In the genomic region with DNA sequence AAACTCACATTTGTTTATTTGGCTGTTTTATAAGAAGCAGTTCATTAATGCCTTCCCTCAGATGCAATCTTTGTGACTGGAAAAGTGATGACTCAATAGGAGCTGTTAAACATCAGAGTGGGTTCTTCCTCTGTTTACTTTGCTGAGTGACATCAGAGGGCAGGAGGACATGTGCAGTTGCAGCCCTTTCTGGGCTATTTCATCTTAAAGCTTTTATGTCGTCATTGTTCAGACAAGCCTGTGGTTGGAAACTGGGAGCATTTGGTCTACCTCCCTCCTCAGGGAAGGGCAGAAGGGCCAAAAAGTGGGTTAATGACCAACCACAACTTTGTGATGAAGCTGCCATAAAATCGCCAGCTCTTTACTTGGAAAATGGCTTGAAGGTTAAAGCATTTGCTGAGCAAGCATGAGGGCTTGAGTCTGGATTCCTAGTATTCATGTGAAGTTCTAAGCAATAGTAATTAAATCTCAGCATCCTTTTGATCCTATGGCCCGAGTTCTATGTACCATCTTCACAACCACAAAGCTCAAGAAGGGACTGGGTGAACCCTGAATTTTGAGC, we compare ENCODE assay signal across 16 mouse cellular contexts.
A peak's percentile ranks its signal among the peaks of the same experiment; 100 is the strongest.
DNase-seq lines count a peak whose midpoint lies in the region; ATAC-seq and TF ChIP-seq lines count a peak whose summit lies in the region.
"Had no signal": no experiment of that assay in that cellular context is flagged by ENCODE, and none has a peak within 500 bp of the region (broad histone marks: within the 10 kb centered on the region; RNA-seq: fewer than 3 reads in every experiment).

No protein-coding gene starts in this region.

- ATAC-seq in kidney, embryonic 16.5 days (ENCODE audit: low FRiP score, low TSS enrichment), result no peak
- no peak for ATAC-seq in hindbrain, embryonic 13.5 days (ENCODE audit: low FRiP score)
- ATAC-seq: forebrain, embryonic 15.5 days had no signal

- H3K9ac ChIP-seq in kidney, embryonic 16.5 days (replicated peaks; ENCODE audit: low read length), result no peak overlapping the region
- H3K9ac ChIP-seq in liver, adult 2 months (ENCODE audit: low read depth, low read length), result no peak overlapping the region
- H3K9ac ChIP-seq in hindbrain, embryonic 13.5 days, result no peak overlapping the region
- H3K9ac ChIP-seq: embryonic facial prominence, embryonic 12.5 days; forebrain, embryonic 15.5 days; heart, embryonic 13.5 days had no signal

- H3K36me3 ChIP-seq in kidney, embryonic 16.5 days (ENCODE audit: insufficient read depth, low read length), result no peaks in the 10 kb centered on the region
- no peaks in the 10 kb centered on the region for H3K36me3 ChIP-seq in liver, adult 2 months (ENCODE audit: control insufficient read depth, insufficient read depth, low read length)
- no peaks in the 10 kb centered on the region for H3K36me3 ChIP-seq in hindbrain, embryonic 13.5 days
- H3K36me3 ChIP-seq: embryonic facial prominence, embryonic 12.5 days; forebrain, embryonic 15.5 days; heart, embryonic 13.5 days had no signal

- no peaks in the 10 kb centered on the region for H3K9me3 ChIP-seq in kidney, embryonic 16.5 days (ENCODE audit: low read length)
- H3K9me3 ChIP-seq in hindbrain, embryonic 13.5 days, result no peaks in the 10 kb centered on the region
- H3K9me3 ChIP-seq: embryonic facial prominence, embryonic 12.5 days; forebrain, embryonic 15.5 days; heart, embryonic 13.5 days had no signal

- TF ChIP-seq POLR2A in liver, adult 2 months (IDR thresholded peaks at IDR 0.05; ENCODE audit: extremely low read depth, insufficient read depth, low read length), result no peak

- peak; percentile 10 for DNase-seq in kidney, adult 18-20 months
- DNase-seq in liver, adult 2 months (ENCODE audit: extremely low read depth, low read depth, low spot score), result peak; percentile 12
- DNase-seq in liver, result no peak
- DNase-seq in kidney, postnatal 36 days, result peak; percentile 42 to 45
- DNase-seq in layer of hippocampus, adult 2 months (ENCODE audit: low spot score in 2 of 2), result no peak
- DNase-seq: adrenal gland, postnatal 14 days; cerebellum, adult 11-12 months; cerebellum, adult 9-10 months; cerebellum, postnatal 25 days; gastrocnemius, postnatal 36 days; heart, postnatal 36 days had no signal

- H3K79me2 ChIP-seq in liver, adult 2 months (ENCODE audit: control insufficient read depth, insufficient read depth, low read length), result no peaks in the 10 kb centered on the region

- TF ChIP-seq CTCF in liver, adult 2 months (IDR thresholded peaks at IDR 0.05; ENCODE audit: low read depth, low read length), result no peak
- no peak for TF ChIP-seq CTCF in layer of hippocampus, adult 2 months (conservative IDR thresholded peaks at IDR 0.05)

- no peak overlapping the region for H3K4me2 ChIP-seq in kidney, embryonic 16.5 days (replicated peaks; ENCODE audit: low read depth, low read length)
- H3K4me2 ChIP-seq in hindbrain, embryonic 13.5 days, result no peak overlapping the region
- H3K4me2 ChIP-seq: embryonic facial prominence, embryonic 12.5 days; forebrain, embryonic 15.5 days; heart, embryonic 13.5 days had no signal

- H3K27ac ChIP-seq in kidney, embryonic 16.5 days (ENCODE audit: low read length), result no peak overlapping the region
- no peak overlapping the region for H3K27ac ChIP-seq in liver, adult 2 months (replicated peaks; ENCODE audit: insufficient read depth, low read depth, low read length)
- H3K27ac ChIP-seq in hindbrain, embryonic 13.5 days, result no peak overlapping the region
- H3K27ac ChIP-seq in layer of hippocampus, adult 2 months, result no peak overlapping the region
- H3K27ac ChIP-seq: embryonic facial prominence, embryonic 12.5 days; forebrain, embryonic 15.5 days; heart, embryonic 13.5 days had no signal

- H3K27me3 ChIP-seq in kidney, embryonic 16.5 days (ENCODE audit: insufficient read depth, low read length), result no peaks in the 10 kb centered on the region
- H3K27me3 ChIP-seq in liver, adult 2 months (ENCODE audit: control insufficient read depth, insufficient read depth, low read length), result no peaks in the 10 kb centered on the region
- no peaks in the 10 kb centered on the region for H3K27me3 ChIP-seq in hindbrain, embryonic 13.5 days
- H3K27me3 ChIP-seq: embryonic facial prominence, embryonic 12.5 days; forebrain, embryonic 15.5 days; heart, embryonic 13.5 days had no signal

- H3K4me3 ChIP-seq in kidney, embryonic 16.5 days (ENCODE audit: low read length), result no peak overlapping the region
- no peak overlapping the region for H3K4me3 ChIP-seq in liver, adult 2 months (ENCODE audit: insufficient read depth, low read depth, low read length)
- H3K4me3 ChIP-seq in hindbrain, embryonic 13.5 days, result no peak overlapping the region
- no peak overlapping the region for H3K4me3 ChIP-seq in layer of hippocampus, adult 2 months
- H3K4me3 ChIP-seq: embryonic facial prominence, embryonic 12.5 days; forebrain, embryonic 15.5 days; heart, embryonic 13.5 days had no signal

- no peaks in the 10 kb centered on the region for H3K4me1 ChIP-seq in kidney, embryonic 16.5 days (ENCODE audit: insufficient read depth, low read length)
- no peaks in the 10 kb centered on the region for H3K4me1 ChIP-seq in liver, adult 2 months (ENCODE audit: control insufficient read depth, insufficient read depth, low read length)
- H3K4me1 ChIP-seq in hindbrain, embryonic 13.5 days (replicated peaks), result no peaks in the 10 kb centered on the region
- H3K4me1 ChIP-seq: embryonic facial prominence, embryonic 12.5 days; forebrain, embryonic 15.5 days; heart, embryonic 13.5 days had no signal

- 43% methylated on average over 3 of the region's 3 CpGs for whole genome bisulfite sequencing in kidney, embryonic 16.5 days
- 31% methylated on average over 3 of the region's 3 CpGs for WGBS in liver, adult 2 months
- 74% methylated on average over 3 of the region's 3 CpGs for WGBS in hindbrain, embryonic 13.5 days

Comparison
In these comparisons a context has a peak if more than half of its experiments do, and no peak if none do; other contexts are left out.
1. DNase-seq: peak in kidney, adult 18-20 months (single experiment), liver, adult 2 months (single experiment) and kidney, postnatal 36 days (2 of 2); none in liver (single experiment) and layer of hippocampus, adult 2 months (0 of 2).